Mouse (Mus musculus) C2C12 (cell line): ENCODE data around the gene Gm19402. TPM values are rescaled to one million over a fixed set of nuclear protein-coding genes. Genes with fewer than 3 reads are reported as not detected.
"Not testable (repeated sequence)": the region's sequence is repeated elsewhere in the genome, so short reads cannot be mapped to it uniquely, and the experiment has no call there.

Experiments used
- H3K27me3 ChIP-seq: one replicate; pipeline ENCODE4 v1.6.1; 2011; ENCODE audit not compliant: control insufficient read depth, insufficient read depth, insufficient read length
- H3K36me3 ChIP-seq: one replicate; pipeline ENCODE4 v1.6.1; 2011; ENCODE audit not compliant: control insufficient read depth, insufficient read depth
- H3K4me3 ChIP-seq: one replicate; pipeline ENCODE4 v1.5.1; 2011; ENCODE audit warnings: mild to moderate bottlenecking, control low read depth; ENCODE audit not compliant: poor library complexity, insufficient read depth, severe bottlenecking
- H3K79me2 ChIP-seq: one replicate; pipeline ENCODE4 v1.6.1; 2011; ENCODE audit not compliant: control insufficient read depth, insufficient read depth
- H3K79me3 ChIP-seq: one replicate; pipeline ENCODE4 v1.6.1; 2011; ENCODE audit warnings: low read depth, control low read depth
- H3ac ChIP-seq: one replicate; pipeline ENCODE3; 2011; ENCODE audit warnings: low read depth; ENCODE audit not compliant: control insufficient read depth, insufficient read length
- CEBPB ChIP-seq: IDR thresholded peaks from one replicate; pipeline ENCODE4 v1.6.1; 2011; ENCODE audit warnings: low read depth, mild to moderate bottlenecking, control low read depth, moderate library complexity
- CTCF ChIP-seq: IDR thresholded peaks from one replicate; pipeline ENCODE4 v1.5.1; 2011; ENCODE audit not compliant: control insufficient read depth, insufficient read depth, insufficient read length
- FOSL1 ChIP-seq: IDR thresholded peaks from one replicate; pipeline ENCODE4 v1.8.0; 2011; ENCODE audit warnings: mild to moderate bottlenecking, low read length; ENCODE audit not compliant: poor library complexity, insufficient read depth, severe bottlenecking
- MAX ChIP-seq: IDR thresholded peaks from one replicate; pipeline ENCODE4 v1.6.1; 2011; ENCODE audit warnings: mild to moderate bottlenecking, control low read depth
- MYOD1 ChIP-seq: IDR thresholded peaks from one replicate; pipeline ENCODE4 v1.6.1; 2011; ENCODE audit warnings: low read depth; ENCODE audit not compliant: control insufficient read depth, insufficient read length
- MYOG ChIP-seq: IDR thresholded peaks from one replicate; pipeline ENCODE4 v1.6.1; 2011; ENCODE audit not compliant: control insufficient read depth, insufficient read length; ENCODE audit errors: extremely low read depth
- USF1 ChIP-seq: IDR thresholded peaks from one replicate; pipeline ENCODE4 v1.6.1; 2011; ENCODE audit warnings: low read depth, mild to moderate bottlenecking, control low read depth, moderate library complexity
- polyA plus RNA-seq: library from polyadenylated mRNA; unstranded; fragments of >200 nt; fragmentation: generic; extraction: Trizol; gene quantifications from one replicate; pipeline ENCODE4 v1.2.1, GENCODE M21; 2012; ENCODE audit warnings: missing spikeins

Gm19402 gene
- polyA plus RNA-seq, 1 experiment = not detected

- peaks cover 28% of the 10 kb centered on the region for H3K27me3 ChIP-seq
- no peak for TF ChIP-seq USF1
- TF ChIP-seq MYOD1 = no peak
- TF ChIP-seq FOSL1 = no peak
- no peak for TF ChIP-seq MYOG
- no peak for TF ChIP-seq CEBPB
- no peak for TF ChIP-seq CTCF
- TF ChIP-seq MAX = no peak
- H3ac ChIP-seq = no peak overlapping the region
- H3K4me3 ChIP-seq = no peak overlapping the region
- no peaks in the 10 kb centered on the region for H3K36me3 ChIP-seq
- H3K79me2 ChIP-seq = no peaks in the 10 kb centered on the region
- H3K79me3 ChIP-seq = no peaks in the 10 kb centered on the region
These were observed 34.3 kb upstream of the Gm19402 start for GRCm38 (mm10) chr10:77724855-77725254.

GRCm38 (mm10) chr10:77720299-77720698, 29.7 kb upstream of the Gm19402 start, which contains the start of gene Krtap12-1:
Krtap12-1 (plus strand) TSS chr10:77720599.
- H3ac ChIP-seq, H3K79me2 ChIP-seq, H3K79me3 ChIP-seq, H3K4me3 ChIP-seq, H3K36me3 ChIP-seq, H3K27me3 ChIP-seq: not testable (repeated sequence)

DNA sequence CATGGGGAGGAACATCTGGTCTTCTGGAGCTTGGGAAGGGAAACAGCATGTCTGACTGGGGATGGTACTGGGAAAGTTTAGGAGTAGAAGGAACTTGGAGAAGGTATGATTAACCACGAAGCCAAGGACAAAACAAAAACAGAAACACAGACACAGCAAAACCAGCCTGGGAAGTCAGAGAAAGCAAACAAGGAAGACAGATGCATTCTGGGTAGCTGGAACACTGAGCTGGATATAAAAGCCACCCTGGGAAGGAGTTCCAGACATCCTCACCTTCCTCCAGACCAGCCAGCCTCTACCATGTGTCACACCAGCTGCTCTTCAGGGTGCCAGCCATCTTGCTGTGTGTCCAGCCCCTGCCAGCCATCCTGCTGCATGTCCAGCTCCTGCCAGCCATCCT, 24.9 kb upstream of the Gm19402 start, which contains the start of gene Gm10142:
Gm10142 (plus strand) TSS at position 301 of the 400 bp plus-strand sequence.
- TF ChIP-seq MYOD1 (no peak), CEBPB (no peak), MAX (no peak), MYOG (no peak), FOSL1 (no peak), CTCF (no peak), USF1 (no peak)
- no peaks in the 10 kb centered on the region for H3K79me3 ChIP-seq
- no peak within 1 kb of the TSS for H3K4me3 ChIP-seq
- no peak within 1 kb of the TSS for H3ac ChIP-seq
- H3K27me3 ChIP-seq = peaks cover 2% of the 10 kb centered on the region
- no peaks in the 10 kb centered on the region for H3K79me2 ChIP-seq
- no peaks in the 10 kb centered on the region for H3K36me3 ChIP-seq

DNA sequence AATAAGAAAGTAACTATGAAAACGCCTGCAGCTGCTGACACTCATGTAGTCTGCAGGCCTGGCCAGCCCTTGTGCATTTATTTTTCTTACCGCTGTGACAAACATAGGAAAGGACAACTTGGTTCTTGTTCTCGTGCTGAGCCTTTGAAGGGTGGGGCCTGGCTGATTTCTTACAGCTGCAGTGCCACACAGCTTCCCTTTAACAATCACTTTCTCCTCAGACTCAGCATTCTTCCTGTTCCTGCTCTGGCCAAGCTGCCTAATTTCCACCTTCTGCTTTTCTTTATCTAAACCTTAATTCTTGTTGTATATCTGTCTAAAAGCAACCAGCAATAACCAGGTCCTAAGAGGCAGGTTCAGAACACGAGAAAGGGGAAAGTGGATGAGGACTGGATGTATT, 23.2 kb upstream of the Gm19402 start:
- no peak overlapping the region for H3K4me3 ChIP-seq

DNA sequence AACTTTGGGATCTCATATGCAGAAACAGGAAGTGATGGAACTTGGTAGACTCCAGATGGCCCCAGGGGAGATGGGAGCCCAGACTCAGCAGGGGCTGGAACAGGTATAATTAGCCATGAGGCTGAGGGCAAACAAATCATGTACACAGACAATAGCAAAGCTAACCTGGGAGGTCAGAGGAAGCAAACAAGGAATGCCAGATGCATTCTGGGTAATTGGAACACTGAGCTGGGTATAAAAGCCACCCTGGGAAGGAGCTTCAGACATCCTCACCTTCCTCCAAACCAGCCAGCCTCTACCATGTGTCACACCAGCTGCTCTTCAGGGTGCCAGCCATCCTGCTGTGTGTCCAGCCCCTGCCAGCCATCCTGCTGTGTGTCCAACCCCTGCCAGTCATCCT, 20.6 kb upstream of the Gm19402 start, which contains the start of gene Gm10024:
Gm10024 (plus strand) TSS at position 301 of the 400 bp plus-strand sequence.
- not testable (repeated sequence) for H3K79me2 ChIP-seq, H3K36me3 ChIP-seq, H3K4me3 ChIP-seq, H3ac ChIP-seq, H3K79me3 ChIP-seq, H3K27me3 ChIP-seq

More for the DNA sequence above, 23.2 kb upstream of the Gm19402 start:
- peaks cover 5% of the 10 kb centered on the region for H3K27me3 ChIP-seq
- no peak overlapping the region for H3ac ChIP-seq
- no peaks in the 10 kb centered on the region for H3K79me3 ChIP-seq
- H3K36me3 ChIP-seq = no peaks in the 10 kb centered on the region
- TF ChIP-seq MYOD1 (no peak), CEBPB (no peak), CTCF (no peak), MYOG (no peak), USF1 (no peak), FOSL1 (no peak), MAX (no peak)
- no peaks in the 10 kb centered on the region for H3K79me2 ChIP-seq

DNA sequence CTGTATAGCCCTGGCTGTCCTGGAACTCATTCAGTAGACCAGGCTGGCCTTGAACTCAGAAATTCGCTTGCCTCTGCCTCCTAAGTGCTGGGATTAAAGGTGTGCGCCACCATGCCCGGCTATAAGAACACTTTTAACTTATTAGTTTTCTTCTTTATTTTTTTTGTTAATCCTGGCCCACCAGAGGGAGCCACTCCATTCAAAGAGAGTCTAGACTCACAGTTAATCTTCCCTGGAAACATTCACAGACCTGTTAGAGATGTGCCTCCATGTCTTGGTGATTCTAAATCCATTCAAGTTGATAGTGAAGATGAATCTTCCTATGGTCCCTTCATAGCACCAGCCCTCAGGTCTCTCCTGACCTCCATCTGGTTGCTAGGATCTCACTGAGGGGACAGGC, 19.3 kb upstream of the Gm19402 start:
- no peaks in the 10 kb centered on the region for H3K36me3 ChIP-seq
- TF ChIP-seq FOSL1 = no peak
- no peak for TF ChIP-seq USF1
- no peak for TF ChIP-seq CTCF
- no peak for TF ChIP-seq MAX
- no peak for TF ChIP-seq MYOD1
- TF ChIP-seq CEBPB = no peak
- no peak for TF ChIP-seq MYOG
- no peak overlapping the region for H3K4me3 ChIP-seq
- no peaks in the 10 kb centered on the region for H3K79me2 ChIP-seq
- no peaks in the 10 kb centered on the region for H3K79me3 ChIP-seq
- H3K27me3 ChIP-seq = peaks cover 5% of the 10 kb centered on the region
- H3ac ChIP-seq = no peak overlapping the region
